Mouse (Mus musculus): ENCODE measurements around the gene Mkrn2. TPM values are rescaled to one million over a fixed set of nuclear protein-coding genes. Genes with fewer than 3 reads are reported as not detected.
A peak's percentile ranks its signal among the peaks of the same experiment; 100 is the strongest.
"Not testable (repeated sequence)": the region's sequence is repeated elsewhere in the genome, so short reads cannot be mapped to it uniquely, and the experiment has no call there.

Gene Mkrn2
- polyA plus RNA-seq, 1 experiment from 2014 or later = 22.7 TPM

DNA sequence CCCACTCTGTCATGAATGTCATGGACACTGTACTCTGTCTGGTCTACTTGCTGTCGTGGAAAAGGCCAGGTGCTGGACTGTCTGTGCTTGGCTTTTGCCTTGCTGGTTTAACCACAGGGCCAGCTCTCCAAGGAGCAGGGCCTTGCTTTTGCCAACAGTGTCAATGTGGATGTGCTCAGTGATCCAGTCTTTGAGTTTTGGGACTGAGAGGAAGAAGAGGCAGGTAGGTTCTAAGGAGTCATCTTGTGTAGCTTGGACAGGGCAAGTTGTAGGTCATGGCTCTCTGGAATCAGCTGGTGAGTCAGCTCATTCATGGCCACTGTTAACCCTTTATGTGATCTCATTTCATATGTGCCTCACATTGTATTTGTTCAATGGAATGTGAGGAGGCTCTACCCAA, 4.8 kb downstream of the Mkrn2 start:
- in situ Hi-C loops (cut with MboI; ENCODE audit: low pct_unique_long_range_greater_than_20kb) = no loop called here
- no peak for TF ChIP-seq CTCF (IDR thresholded peaks at IDR 0.05)
- DNase-seq (ENCODE audit: low read depth, low spot score) = no peak
- ATAC-seq = no peak
- H3K27me3 ChIP-seq = no peaks in the 10 kb centered on the region
- ChIA-PET CTCF (interaction anchor here (0.7 to 1.6 kb wide), 2 partner anchors 16 to 51 kb away, joined by 3 to 4 read pairs; no protein-coding TSS in a partner anchor), POLR2A (interaction anchor here (0.5 to 1.0 kb wide), 2 partner anchors 10 to 415 kb away, joined by 3 to 4 read pairs; no protein-coding TSS in a partner anchor)

DNA sequence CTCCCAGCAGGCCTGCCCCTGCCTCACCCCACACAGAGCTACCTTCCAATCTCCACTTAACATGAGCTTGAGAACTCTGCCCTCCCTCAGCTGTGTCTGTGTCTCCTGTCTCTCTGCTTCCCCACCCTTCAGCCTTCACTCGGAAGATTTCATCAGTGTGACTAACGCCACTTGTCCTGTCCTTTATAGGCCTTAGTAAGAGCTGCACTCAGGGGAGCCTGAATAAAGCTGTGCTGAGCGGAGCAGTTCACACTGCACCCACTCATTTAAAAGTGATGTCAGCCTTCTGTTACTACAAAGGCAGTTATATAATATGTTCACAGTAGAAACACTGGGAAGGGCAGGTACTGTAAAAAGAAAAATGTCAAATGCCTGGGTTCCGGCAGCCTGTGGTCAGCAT, 5.7 kb downstream of the Mkrn2 start:
- ATAC-seq (no peak), DNase-seq (ENCODE audit: low read depth, low spot score) (no peak)
- CTCF ChIA-PET = interaction anchor here (0.7 to 2.9 kb wide), 4 partner anchors 13 to 35 kb away, joined by 3 to 23 read pairs (median 4); no protein-coding TSS in a partner anchor
- no peak for TF ChIP-seq CTCF (IDR thresholded peaks at IDR 0.05)
- H3K27me3 ChIP-seq = no peaks in the 10 kb centered on the region
- in situ Hi-C loops (cut with MboI; ENCODE audit: low pct_unique_long_range_greater_than_20kb) = no loop called here
- POLR2A ChIA-PET = interaction anchor here (0.6 to 0.9 kb wide), 3 partner anchors 10 to 66 kb away, joined by 3 to 5 read pairs (median 3); no protein-coding TSS in a partner anchor

DNA sequence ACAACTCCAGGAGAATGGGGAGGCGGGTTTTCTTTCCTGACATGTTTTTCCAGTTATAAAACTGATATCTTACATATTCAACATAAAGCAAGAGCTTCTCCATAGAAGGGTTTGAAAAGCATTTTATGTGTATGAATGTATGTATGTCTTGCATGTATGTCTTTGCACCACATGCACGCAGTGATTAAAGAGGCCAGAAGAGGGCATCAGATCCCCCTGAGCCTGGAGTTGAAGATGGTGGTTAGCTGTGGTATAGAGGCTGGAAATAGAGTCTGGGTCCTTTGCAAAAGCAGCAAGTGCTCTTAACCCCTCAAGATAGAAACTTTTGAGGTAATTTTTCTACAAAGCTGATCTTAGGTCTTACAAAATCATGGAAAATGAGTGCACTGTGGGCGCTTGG, 7.4 kb downstream of the Mkrn2 start:
- TF ChIP-seq CTCF (IDR thresholded peaks at IDR 0.05) = peak; percentile 77
- in situ Hi-C loops (cut with MboI; ENCODE audit: low pct_unique_long_range_greater_than_20kb) = no loop called here
- POLR2A ChIA-PET = no interaction called here
- DNase-seq (ENCODE audit: low read depth, low spot score) = no peak
- no peaks in the 10 kb centered on the region for H3K27me3 ChIP-seq
- CTCF ChIA-PET = interaction anchor here (0.6 to 2.9 kb wide), 7 partner anchors 9 to 194 kb away, joined by 3 to 23 read pairs (median 3); no protein-coding TSS in a partner anchor
- ATAC-seq = no peak

- CTCF ChIA-PET = interaction anchor here (1.3 to 2.9 kb wide), 3 partner anchors 10 to 60 kb away, joined by 3 to 23 read pairs (median 6); no protein-coding TSS in a partner anchor
- no peak for TF ChIP-seq CTCF (IDR thresholded peaks at IDR 0.05)
- ATAC-seq = no peak
- in situ Hi-C loops (cut with MboI; ENCODE audit: low pct_unique_long_range_greater_than_20kb) = no loop called here
- POLR2A ChIA-PET = no interaction called here
- DNase-seq (ENCODE audit: low read depth, low spot score) = no peak
- no peaks in the 10 kb centered on the region for H3K27me3 ChIP-seq
These were observed 8.6 kb downstream of the Mkrn2 start for GRCm38 (mm10) chr6:115610301-115610700.

DNA sequence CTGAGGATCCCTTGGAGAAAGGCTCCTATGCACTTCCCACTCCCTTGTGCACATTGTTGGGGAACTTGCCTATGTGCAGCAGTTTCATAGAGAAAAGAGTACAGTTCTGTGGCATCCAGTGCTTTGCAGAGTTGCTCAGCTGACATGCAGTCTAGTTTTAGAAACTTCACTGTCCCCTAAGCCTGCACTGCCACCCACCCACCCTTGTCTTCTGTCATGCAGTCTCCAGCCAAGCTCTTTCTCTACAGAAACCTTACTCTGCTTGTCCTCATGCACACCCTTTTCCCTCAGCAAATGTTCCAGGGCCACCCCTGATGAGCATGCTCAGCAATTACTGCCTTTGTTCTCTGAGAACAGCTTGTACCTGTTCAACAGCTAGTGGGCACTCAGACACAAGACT, 12.1 kb downstream of the Mkrn2 start:
- ChIA-PET CTCF (interaction anchor here (1.5 kb wide), 1 partner anchor 9 kb away, joined by 4 read pairs; no protein-coding TSS in a partner anchor), POLR2A (no interaction called here)
- ATAC-seq = no peak
- H3K27me3 ChIP-seq = no peaks in the 10 kb centered on the region
- no peak for TF ChIP-seq CTCF (IDR thresholded peaks at IDR 0.05)
- no peak for DNase-seq (ENCODE audit: low read depth, low spot score)
- in situ Hi-C loops (cut with MboI; ENCODE audit: low pct_unique_long_range_greater_than_20kb) = no loop called here

DNA sequence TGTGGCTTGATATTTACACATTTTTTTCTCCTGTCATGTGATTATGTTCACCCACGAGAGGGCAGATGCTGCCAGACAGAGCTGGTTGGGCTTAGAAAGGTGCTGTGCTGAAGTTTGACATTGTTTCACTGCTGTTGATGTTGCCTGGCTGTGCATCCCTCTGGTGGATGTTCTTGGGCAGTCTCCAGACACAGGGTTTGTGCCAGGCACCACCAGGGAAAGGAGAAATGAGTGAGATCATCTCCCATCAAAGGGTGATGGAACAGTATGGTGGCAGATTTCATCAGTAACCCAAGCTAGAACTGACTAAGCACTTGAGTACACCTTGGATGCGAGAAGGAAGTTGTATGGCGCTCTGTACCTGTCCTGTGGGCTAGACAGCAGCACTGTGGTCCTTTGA, 14.3 kb downstream of the Mkrn2 start:
- ATAC-seq = no peak

DNA sequence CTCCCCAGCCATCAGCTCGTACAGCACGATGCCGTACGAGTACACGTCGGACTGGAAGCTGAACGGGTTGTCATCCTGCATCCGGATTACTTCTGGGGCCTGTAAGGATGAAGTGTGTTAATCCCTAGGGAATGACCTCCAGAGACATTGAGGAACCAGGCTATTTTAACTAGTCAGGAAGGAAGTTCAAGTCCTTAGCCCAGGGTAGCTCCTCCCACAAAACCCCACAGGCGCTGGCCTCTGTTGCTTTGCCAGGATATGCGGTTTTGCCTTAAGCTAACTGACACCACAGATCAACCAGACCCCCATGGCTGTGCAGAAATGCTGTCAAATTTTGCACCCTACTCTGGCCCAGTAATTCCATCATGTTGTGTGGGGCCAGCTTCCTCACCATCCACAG, 18.1 kb downstream of the Mkrn2 start:
- no peaks in the 10 kb centered on the region for H3K27me3 ChIP-seq
- no peak for TF ChIP-seq CTCF (IDR thresholded peaks at IDR 0.05)
- ATAC-seq (no peak), DNase-seq (ENCODE audit: low read depth, low spot score) (no peak)
- ChIA-PET CTCF (interaction anchor here (0.8 to 3.5 kb wide), 4 partner anchors 11 to 59 kb away, joined by 3 to 23 read pairs (median 5); no protein-coding TSS in a partner anchor), POLR2A (interaction anchor here (0.6 to 0.7 kb wide), 2 partner anchors 9 to 151 kb away, joined by 3 to 4 read pairs; no protein-coding TSS in a partner anchor)
- in situ Hi-C loops (cut with MboI; ENCODE audit: low pct_unique_long_range_greater_than_20kb) = no loop called here

More for the DNA sequence above, 14.3 kb downstream of the Mkrn2 start:
- POLR2A ChIA-PET = interaction anchor here (0.8 kb wide), 1 partner anchor 10 kb away, joined by 4 read pairs; no protein-coding TSS in a partner anchor
- in situ Hi-C loops (cut with MboI; ENCODE audit: low pct_unique_long_range_greater_than_20kb) = no loop called here
- H3K27me3 ChIP-seq = no peaks in the 10 kb centered on the region
- no peak for TF ChIP-seq CTCF (IDR thresholded peaks at IDR 0.05)
- no peak for DNase-seq (ENCODE audit: low read depth, low spot score)
- CTCF ChIA-PET = interaction anchor here (1.1 kb wide), 1 partner anchor 42 kb away, joined by 3 read pairs; no protein-coding TSS in a partner anchor

DNA sequence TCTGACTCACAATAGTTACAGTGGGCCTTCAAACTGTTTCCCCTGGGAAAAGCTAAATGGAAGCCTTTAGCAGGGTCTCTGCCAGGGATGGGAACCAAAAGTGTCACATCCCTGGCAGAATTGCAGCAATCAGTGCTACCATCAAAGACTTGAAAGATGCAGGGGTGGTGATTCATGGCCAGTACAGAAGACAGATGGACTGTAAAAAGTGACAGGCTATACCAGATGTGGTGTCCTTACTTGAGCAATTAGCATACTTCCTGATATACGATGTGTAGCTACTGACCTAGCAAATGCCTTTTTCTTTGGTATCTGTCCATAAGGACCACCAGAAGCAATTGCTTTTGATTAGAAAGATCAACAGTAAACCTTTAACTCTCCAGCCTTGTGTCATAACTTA, 19.2 kb downstream of the Mkrn2 start:
- ATAC-seq (no peak), DNase-seq (ENCODE audit: low read depth, low spot score) (no peak)
- no peak for TF ChIP-seq CTCF (IDR thresholded peaks at IDR 0.05)
- in situ Hi-C loops (cut with MboI; ENCODE audit: low pct_unique_long_range_greater_than_20kb) = no loop called here
- H3K27me3 ChIP-seq = no peaks in the 10 kb centered on the region
- ChIA-PET POLR2A (no interaction called here), CTCF (interaction anchor here (1.1 to 3.5 kb wide), 4 partner anchors 10 to 37 kb away, joined by 3 to 23 read pairs (median 6); no protein-coding TSS in a partner anchor)

- DNase-seq (ENCODE audit: low read depth, low spot score) = no peak
- ChIA-PET CTCF (no interaction called here), POLR2A (interaction anchor here (1.2 kb wide), 1 partner anchor 9 kb away, joined by 3 read pairs; no protein-coding TSS in a partner anchor)
- TF ChIP-seq CTCF (IDR thresholded peaks at IDR 0.05) = no peak
- no peaks in the 10 kb centered on the region for H3K27me3 ChIP-seq
- no peak for ATAC-seq
- in situ Hi-C loops (cut with MboI; ENCODE audit: low pct_unique_long_range_greater_than_20kb) = no loop called here
These were observed 24.4 kb downstream of the Mkrn2 start for GRCm38 (mm10) chr6:115626121-115626520.

DNA sequence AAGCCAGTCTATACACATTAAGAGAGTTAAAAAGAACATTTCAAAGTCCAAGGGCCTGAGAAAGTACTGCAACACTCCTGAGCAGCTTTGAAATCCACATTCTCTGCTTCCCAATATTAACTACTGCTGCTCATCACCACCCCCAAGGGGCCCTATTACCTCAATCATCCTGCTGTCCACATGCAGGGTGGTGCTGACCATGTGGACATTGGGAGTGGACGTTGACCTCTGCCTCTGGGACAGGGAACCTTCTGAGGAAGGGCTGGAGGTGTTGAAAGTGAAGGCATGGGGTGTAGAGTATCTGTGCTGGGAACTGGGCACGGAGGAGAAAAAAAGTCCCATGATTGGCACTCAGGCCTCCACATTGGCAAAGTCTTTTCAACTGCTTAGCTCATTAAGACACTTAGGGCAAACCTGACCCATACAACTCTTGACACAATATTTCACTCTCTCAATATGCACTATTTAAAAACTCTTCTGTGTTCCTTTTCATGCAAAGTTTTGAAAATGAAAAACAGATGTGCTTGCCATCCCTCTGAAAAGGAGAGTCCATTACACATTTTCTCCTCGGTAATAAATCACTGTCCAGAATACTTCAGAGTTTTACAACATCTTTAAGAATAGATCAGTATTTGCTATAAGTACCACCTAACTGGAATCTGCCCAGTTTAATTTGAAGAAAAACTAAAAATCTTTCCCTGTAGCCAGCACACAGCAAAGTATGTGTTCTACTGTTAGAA, 29.5 kb downstream of the Mkrn2 start:
- no peak for TF ChIP-seq CTCF (IDR thresholded peaks at IDR 0.05)
- ChIA-PET CTCF (interaction anchor here (1.6 to 1.9 kb wide), 2 partner anchors 9 to 10 kb away, joined by 4 to 8 read pairs; no protein-coding TSS in a partner anchor), POLR2A (interaction anchor here (1.2 kb wide), 1 partner anchor 9 kb away, joined by 3 read pairs; no protein-coding TSS in a partner anchor)
- H3K27me3 ChIP-seq = no peaks in the 10 kb centered on the region
- in situ Hi-C loops (cut with MboI; ENCODE audit: low pct_unique_long_range_greater_than_20kb) = no loop called here
- no peak for ATAC-seq
- no peak for DNase-seq (ENCODE audit: low read depth, low spot score)

DNA sequence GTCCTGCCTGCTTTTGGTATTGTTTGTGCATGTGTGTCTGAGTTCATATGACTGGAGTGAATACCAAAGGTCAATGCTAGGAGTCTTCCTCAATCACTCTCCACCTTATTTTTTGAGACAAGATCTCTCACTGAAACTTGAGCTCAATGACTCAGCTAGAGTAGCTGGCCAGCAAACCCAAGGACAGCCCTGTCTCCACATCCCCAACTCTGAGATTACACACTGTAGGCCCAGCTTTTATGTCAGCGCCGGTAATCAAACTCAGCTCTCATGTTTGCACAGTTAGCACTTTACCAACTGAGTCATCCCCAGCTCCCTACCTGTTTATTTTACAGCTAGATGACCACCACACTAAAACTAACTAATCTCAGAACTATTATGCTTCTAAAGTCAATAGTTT, 32.3 kb downstream of the Mkrn2 start:
- POLR2A ChIA-PET = no interaction called here
- no peak for TF ChIP-seq CTCF (IDR thresholded peaks at IDR 0.05)
- in situ Hi-C loops (cut with MboI; ENCODE audit: low pct_unique_long_range_greater_than_20kb) = no loop called here
- CTCF ChIA-PET = interaction anchor here (1.1 to 2.2 kb wide), 6 partner anchors 11 to 27 kb away, joined by 4 to 7 read pairs (median 4); no protein-coding TSS in a partner anchor
- no peaks in the 10 kb centered on the region for H3K27me3 ChIP-seq
- DNase-seq (ENCODE audit: low read depth, low spot score) (no peak), ATAC-seq (no peak)

GRCm38 (mm10) chr6:115638188-115638587, 36.5 kb downstream of the Mkrn2 start:
- ATAC-seq = not testable (repeated sequence)

More at GRCm38 (mm10) chr6:115638188-115638587, 36.5 kb downstream of the Mkrn2 start:
- DNase-seq (ENCODE audit: low read depth, low spot score); H3K27me3 ChIP-seq; in situ Hi-C loops (cut with MboI; ENCODE audit: low pct_unique_long_range_greater_than_20kb); CTCF ChIA-PET; POLR2A ChIA-PET: not testable (repeated sequence)
